Mouse (Mus musculus): ENCODE measurements around the gene Tspyl3. TPM values are rescaled to one million over a fixed set of nuclear protein-coding genes. Genes with fewer than 3 reads are reported as not detected.

The Tspyl3 gene
- polyA plus RNA-seq (2015; fragmentation: Nextera tagmentation; extraction: Ambion mirVana), result 4.3 and 5.1 TPM in 2 replicates

GRCm38 (mm10) chr2:153224946-153225594 is at the start of gene Tspyl3:
Gene Tspyl3, minus strand, starts transcription at chr2:153225441.

GRCm38 (mm10) chr2:153241250-153242014 is 16.2 kb upstream of the Tspyl3 start, which contains the start of the genes Plagl2 and Pofut1:
Gene Plagl2, minus strand, starts transcription at chr2:153241426.
Gene Pofut1, plus strand, starts transcription at chr2:153241533.

Other genes with a start within 250 kb of the Tspyl3 start
- 58.0 and 68.5 TPM in 2 replicates for gene Pdrg1, start 210.0 kb downstream of the Tspyl3 start, polyA plus RNA-seq (2015; fragmentation: Nextera tagmentation; extraction: Ambion mirVana)
- gene Xkr7, start 193.6 kb downstream of the Tspyl3 start, polyA plus RNA-seq (2015; fragmentation: Nextera tagmentation; extraction: Ambion mirVana), result 0.05 TPM in 1 of 2 replicates, not detected in the other
- 2.3 and 3.1 TPM in 2 replicates for gene Ccm2l, start 159.5 kb downstream of the Tspyl3 start, polyA plus RNA-seq (2015; fragmentation: Nextera tagmentation; extraction: Ambion mirVana)
- gene Hck, start 117.0 kb downstream of the Tspyl3 start, polyA plus RNA-seq (2015; fragmentation: Nextera tagmentation; extraction: Ambion mirVana), result 21.3 and 29.9 TPM in 2 replicates
- gene Tm9sf4, start 64.1 kb downstream of the Tspyl3 start, polyA plus RNA-seq (2015; fragmentation: Nextera tagmentation; extraction: Ambion mirVana), result 21.3 and 28.7 TPM in 2 replicates
- 11.7 and 12.3 TPM in 2 replicates for gene Plagl2, start 16.0 kb upstream of the Tspyl3 start, polyA plus RNA-seq (2015; fragmentation: Nextera tagmentation; extraction: Ambion mirVana)
- 5.5 TPM in 2 replicates for gene Pofut1, start 16.1 kb upstream of the Tspyl3 start, polyA plus RNA-seq (2015; fragmentation: Nextera tagmentation; extraction: Ambion mirVana)
- gene Kif3b, start 66.0 kb upstream of the Tspyl3 start, polyA plus RNA-seq (2015; fragmentation: Nextera tagmentation; extraction: Ambion mirVana), result 2.8 and 3.9 TPM in 2 replicates
- 10.9 and 13.5 TPM in 2 replicates for gene Asxl1, start 120.4 kb upstream of the Tspyl3 start, polyA plus RNA-seq (2015; fragmentation: Nextera tagmentation; extraction: Ambion mirVana)

Measured in spleen, postnatal 0 days (tissue).